Mouse (Mus musculus) lung, postnatal 10 days (tissue): ENCODE data around the gene Vsx2.

Source experiments
- DNase-seq: peaks from one replicate; pipeline ENCODE4 v3.0.0; 2021

The Vsx2 gene

DNA sequence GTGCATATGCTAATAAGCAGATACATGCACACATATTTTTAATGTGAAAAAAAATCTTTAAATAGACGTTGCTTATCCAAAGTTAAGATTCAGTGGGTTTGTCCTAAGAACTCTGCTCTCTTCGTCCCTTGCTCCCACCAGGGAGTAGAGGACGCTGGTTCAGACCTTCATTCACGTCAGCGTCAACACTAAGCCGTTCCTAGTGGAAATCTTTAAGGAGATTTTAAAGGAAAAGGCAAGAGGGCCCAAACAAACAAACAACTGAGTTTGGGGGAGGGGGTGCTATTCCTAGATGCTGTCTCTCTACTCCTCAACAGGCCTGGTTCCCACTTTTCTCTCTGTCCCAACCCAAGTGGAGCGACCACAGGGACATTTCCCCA lies 2.8 kb downstream of the Vsx2 start:
- DNase-seq = no peak

GRCm38 (mm10) chr12:84573094-84573493 lies 3.5 kb downstream of the Vsx2 start:
- DNase-seq = no peak

- no peak for DNase-seq
These were observed 8.3 kb downstream of the Vsx2 start for GRCm38 (mm10) chr12:84577768-84578439.

DNA sequence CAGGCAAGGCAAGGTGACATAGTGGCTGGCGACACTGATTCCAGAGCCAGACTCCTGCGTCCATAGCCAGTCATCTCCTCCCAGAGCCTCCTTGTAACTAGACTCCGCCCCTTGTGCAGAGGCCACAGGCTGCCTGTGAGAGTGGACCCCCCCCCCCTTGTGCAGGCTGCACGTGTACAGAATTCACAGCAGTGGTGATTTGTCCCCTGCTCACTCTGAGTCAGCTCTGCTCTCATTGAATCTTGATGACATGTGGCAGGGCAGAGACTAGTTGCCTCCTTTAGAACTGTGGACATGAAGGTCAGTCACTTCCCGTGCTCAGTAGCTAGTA lies 8.8 kb downstream of the Vsx2 start:
- DNase-seq = no peak

- DNase-seq = no peak
These were observed 11.7 kb downstream of the Vsx2 start for GRCm38 (mm10) chr12:84581285-84581684.

- DNase-seq = peak; percentile 92
These were observed 20.5 kb downstream of the Vsx2 start for GRCm38 (mm10) chr12:84589825-84590761.

- DNase-seq = no peak
These were observed 28.8 kb downstream of the Vsx2 start for GRCm38 (mm10) chr12:84598324-84598723.

- no peak for DNase-seq
These were observed 34.4 kb downstream of the Vsx2 start for GRCm38 (mm10) chr12:84604001-84604400.

DNA sequence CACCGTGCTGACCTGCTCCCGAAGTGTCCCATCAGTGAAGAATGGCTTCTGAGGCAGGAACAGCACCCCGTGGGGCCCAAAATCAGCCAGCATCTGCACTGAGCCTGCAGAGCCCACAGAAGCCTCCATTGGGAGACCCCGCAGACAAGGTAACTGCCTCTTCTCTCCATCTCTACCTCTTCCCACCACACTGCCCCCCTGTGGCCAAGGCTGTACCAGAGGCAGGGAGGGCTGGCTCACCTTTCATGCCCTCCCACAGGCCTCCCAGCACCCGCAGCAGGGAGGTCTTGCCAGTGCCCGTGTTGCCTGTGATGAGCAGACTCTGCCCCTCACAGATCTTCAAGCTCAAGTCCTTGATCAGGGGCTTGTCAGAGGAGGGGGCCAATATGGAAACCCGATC lies 36.3 kb downstream of the Vsx2 start:
- DNase-seq = peak; percentile 24

DNA sequence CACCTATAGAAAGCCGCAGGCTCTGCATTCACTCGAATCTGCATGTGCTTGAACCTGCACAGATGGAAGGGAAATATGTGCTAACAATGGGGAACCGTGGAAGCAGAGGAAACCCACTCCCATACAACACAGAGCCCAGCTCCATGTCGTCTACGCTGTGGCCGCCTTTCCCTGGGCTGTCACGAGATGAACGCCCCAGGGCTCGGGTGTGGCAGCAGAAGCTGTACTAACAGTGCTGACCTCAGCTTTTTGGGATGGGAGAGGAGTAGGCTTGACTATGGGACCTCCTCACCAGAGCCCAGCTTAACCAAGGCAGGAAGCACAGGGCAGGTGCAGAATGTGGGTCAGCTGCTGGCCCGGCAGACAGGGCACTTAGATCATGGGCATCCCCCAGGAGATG lies 42.2 kb downstream of the Vsx2 start:
- DNase-seq = no peak

- DNase-seq = no peak
These were observed 43.0 kb downstream of the Vsx2 start for GRCm38 (mm10) chr12:84612518-84612917.

- no peak for DNase-seq
These were observed 44.4 kb downstream of the Vsx2 start for GRCm38 (mm10) chr12:84614001-84614400.

- peak; percentile 13 for DNase-seq
These were observed 45.0 kb downstream of the Vsx2 start for GRCm38 (mm10) chr12:84614524-84614923.

DNA sequence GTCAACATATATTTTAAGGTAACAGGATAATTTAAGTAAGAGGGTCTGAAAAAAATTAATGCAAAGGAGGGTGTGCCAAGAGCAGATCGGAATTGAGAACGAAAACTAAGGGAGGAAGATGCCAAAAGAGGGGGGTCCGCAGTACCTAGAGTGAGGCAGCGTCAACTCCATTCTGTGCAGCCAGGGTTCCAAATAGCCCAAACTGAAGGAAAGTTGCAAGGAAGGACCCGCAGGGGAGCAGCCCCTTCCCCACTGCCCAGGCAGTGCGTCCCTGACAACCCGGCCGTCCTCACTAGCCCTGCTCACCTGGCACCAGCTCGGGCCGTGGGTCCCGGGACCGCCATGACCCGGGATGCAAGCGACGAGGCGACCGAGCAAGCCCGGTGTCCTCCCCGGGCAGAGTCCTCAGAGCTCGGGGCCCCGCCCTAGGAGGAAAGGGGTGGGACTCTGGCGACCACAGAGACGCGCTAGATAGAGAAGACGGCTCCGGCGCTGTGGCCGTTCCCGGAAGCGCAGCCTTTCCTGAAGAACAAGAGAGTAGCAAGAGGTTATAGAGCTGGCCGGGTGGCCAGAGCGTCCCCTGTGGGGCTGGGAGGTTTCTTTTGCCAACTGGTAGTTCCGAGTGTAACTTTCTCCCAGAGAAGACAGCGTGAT lies 47.5 kb downstream of the Vsx2 start, which contains the start of gene Abcd4:
Gene Abcd4, minus strand, starts transcription at position 437 of the 654 bp plus-strand sequence.
- peak; percentile 98 for DNase-seq

DNA sequence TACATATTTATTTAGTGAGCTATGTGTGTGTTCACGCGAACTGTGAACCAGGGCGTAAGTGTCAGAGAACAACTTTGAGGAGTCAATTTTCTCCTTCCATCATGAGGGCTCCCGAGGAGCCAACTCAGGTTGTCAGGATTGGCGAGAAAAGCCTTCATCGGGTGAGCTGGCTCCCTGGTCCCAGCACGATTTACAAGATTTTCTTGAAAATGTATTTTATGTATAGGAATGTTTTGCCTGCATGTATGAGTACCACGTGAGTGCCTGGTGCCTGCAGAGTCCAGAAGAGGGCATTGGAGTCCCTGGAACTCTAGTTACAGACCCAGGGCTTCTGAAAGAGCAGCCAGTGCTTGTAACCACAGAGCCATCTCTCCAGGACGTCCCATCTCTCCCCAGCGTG lies 48.1 kb downstream of the Vsx2 start:
- DNase-seq = peak; percentile 19

- no peak for DNase-seq
These were observed 51.4 kb downstream of the Vsx2 start for GRCm38 (mm10) chr12:84620975-84621374.

DNA sequence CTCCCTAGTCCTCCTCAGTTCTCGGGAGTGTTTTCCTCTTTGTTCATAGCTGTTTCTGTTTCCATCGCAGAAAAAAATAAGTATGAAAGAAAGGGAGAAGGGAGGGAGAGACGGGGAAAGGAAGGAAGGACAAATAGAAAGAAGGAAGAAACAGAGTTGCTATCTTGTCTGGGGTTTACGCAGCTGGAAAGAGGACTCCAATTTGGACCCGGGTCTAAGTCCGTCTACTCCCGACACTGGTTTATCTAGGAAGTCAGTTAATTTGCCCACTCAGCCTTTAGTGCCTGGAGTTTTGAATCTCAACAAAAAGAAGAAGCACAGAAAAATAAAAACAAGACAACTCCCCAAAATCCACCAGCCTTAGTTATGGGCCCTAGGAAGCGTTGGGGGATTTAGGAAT lies 55.0 kb downstream of the Vsx2 start:
- no peak for DNase-seq

DNA sequence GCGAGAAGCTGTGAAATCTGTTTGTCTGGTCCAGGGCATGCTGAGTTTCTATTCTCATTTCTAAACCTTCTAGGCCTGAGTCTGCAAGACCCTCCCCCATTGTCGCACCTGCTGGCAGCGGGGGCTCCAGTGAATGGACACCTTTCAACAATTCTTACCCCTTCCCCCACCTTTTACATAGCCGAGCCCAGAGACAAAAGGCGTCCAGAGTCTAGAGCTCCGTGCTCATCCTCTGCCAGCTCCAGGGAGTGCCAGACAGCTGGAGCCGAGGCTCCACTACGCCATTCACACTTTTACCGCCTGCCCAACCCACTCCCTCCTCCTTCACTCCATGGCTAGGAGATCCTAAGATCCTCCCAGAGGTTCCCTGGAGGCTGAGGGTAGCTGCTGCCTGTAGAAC lies 55.6 kb downstream of the Vsx2 start:
- DNase-seq = no peak

GRCm38 (mm10) chr12:84631867-84632266 lies 62.3 kb downstream of the Vsx2 start:
- no peak for DNase-seq

- DNase-seq = no peak
These were observed 70.7 kb downstream of the Vsx2 start for GRCm38 (mm10) chr12:84640253-84640652.

GRCm38 (mm10) chr12:84640654-84641053 lies 71.1 kb downstream of the Vsx2 start, which contains the start of gene Vrtn:
Gene Vrtn, plus strand, starts transcription at chr12:84641019.
- no peak for DNase-seq
